Comparison of ENCODE assay signal across 15 mouse cellular contexts in genomic region chr16:76324411-76325314, GRCm38 (mm10). TPM values are rescaled to one million over a fixed set of nuclear protein-coding genes. Genes with fewer than 3 reads are reported as not detected.
DNase-seq lines count a peak whose midpoint lies in the region; ATAC-seq and TF ChIP-seq lines count a peak whose summit lies in the region.
"Had no signal": no experiment of that assay in that cellular context is flagged by ENCODE, and none has a peak within 500 bp of the region (broad histone marks: within the 10 kb centered on the region; RNA-seq: fewer than 3 reads in every experiment).

No protein-coding gene starts in this region.

- no peak for TF ChIP-seq POLR2A in kidney, adult 2 months (IDR thresholded peaks at IDR 0.05; ENCODE audit: low read depth, low read length)

- peaks cover 26% of the 10 kb centered on the region for H3K4me1 ChIP-seq in kidney, adult 2 months (ENCODE audit: control insufficient read depth, insufficient read depth, low read length)
- peaks cover 6 to 13% of the 10 kb centered on the region in 2 experiments; a peak in 3 of 4 replicates for H3K4me1 ChIP-seq in ES-E14 (ENCODE audit: control insufficient read depth in 2 of 2, insufficient read depth in 2 of 2, low read length in 2 of 2, poor library complexity in 1 of 2)
- peaks cover 68% of the 10 kb centered on the region for H3K4me1 ChIP-seq in liver, embryonic 15.5 days (replicated peaks)
- peaks cover 29% of the 10 kb centered on the region for H3K4me1 ChIP-seq in midbrain, embryonic 15.5 days

- H3K9ac ChIP-seq in ES-E14 (ENCODE audit: insufficient read depth, low read depth, low read length, poor library complexity, severe bottlenecking) = no peak overlapping the region
- H3K9ac ChIP-seq in liver, embryonic 15.5 days = no peak overlapping the region
- no peak overlapping the region for H3K9ac ChIP-seq in midbrain, embryonic 15.5 days
- H3K9ac ChIP-seq: forebrain, embryonic 15.5 days; limb, embryonic 15.5 days had no signal

- H3K9me3 ChIP-seq in ES-E14 (ENCODE audit: control insufficient read depth, insufficient read depth, low read depth, low read length) = no peaks in the 10 kb centered on the region
- H3K9me3 ChIP-seq in liver, embryonic 15.5 days (replicated peaks) = no peaks in the 10 kb centered on the region
- no peaks in the 10 kb centered on the region for H3K9me3 ChIP-seq in midbrain, embryonic 15.5 days
- H3K9me3 ChIP-seq: forebrain, embryonic 15.5 days; G1E; limb, embryonic 15.5 days had no signal

- H3K27ac ChIP-seq in kidney, adult 2 months (ENCODE audit: insufficient read depth, low read depth, low read length) = no peak overlapping the region
- H3K27ac ChIP-seq in ES-E14 (ENCODE audit: insufficient read depth, low read depth, low read length, poor library complexity, severe bottlenecking) = no peak overlapping the region
- peak overlapping the region; percentile 72 for H3K27ac ChIP-seq in liver, embryonic 15.5 days (replicated peaks)
- H3K27ac ChIP-seq in midbrain, embryonic 15.5 days = no peak overlapping the region
- H3K27ac ChIP-seq: forebrain, embryonic 15.5 days; left cerebral cortex, adult 2 months; limb, embryonic 15.5 days; macrophage had no signal

- ATAC-seq in liver, embryonic 15.5 days (ENCODE audit: insufficient read depth) = no peak
- ATAC-seq in midbrain, embryonic 15.5 days (replicated peaks) = no peak
- ATAC-seq: forebrain, embryonic 15.5 days; hindbrain, embryonic 16.5 days had no signal

- H3K4me2 ChIP-seq in liver, embryonic 15.5 days = no peak overlapping the region
- H3K4me2 ChIP-seq in midbrain, embryonic 15.5 days = no peak overlapping the region
- H3K4me2 ChIP-seq: forebrain, embryonic 15.5 days; limb, embryonic 15.5 days had no signal

- no peaks in the 10 kb centered on the region for H3K36me3 ChIP-seq in kidney, adult 2 months (ENCODE audit: control insufficient read depth, insufficient read depth, low read length)
- no peaks in the 10 kb centered on the region; the same call in 1 of the 2 replicates for H3K36me3 ChIP-seq in ES-E14 (ENCODE audit: control insufficient read depth, insufficient read depth, low read length, poor library complexity, severe bottlenecking)
- peaks cover 11% of the 10 kb centered on the region for H3K36me3 ChIP-seq in liver, embryonic 15.5 days (replicated peaks)
- no peaks in the 10 kb centered on the region for H3K36me3 ChIP-seq in midbrain, embryonic 15.5 days (replicated peaks)
- H3K36me3 ChIP-seq: forebrain, embryonic 15.5 days; limb, embryonic 15.5 days had no signal

- in situ Hi-C loops in ES-E14 (cut with MboI; ENCODE audit: low sequenced_read_pairs in 2 of 2, unreplicated experiment in 2 of 2) = no loop called here

- H3K4me3 ChIP-seq in kidney, adult 2 months (ENCODE audit: insufficient read depth, low read depth, low read length) = no peak overlapping the region
- H3K4me3 ChIP-seq in ES-E14 (ENCODE audit: insufficient read depth in 1 of 2, low read depth in 1 of 2, low read length in 2 of 2, poor library complexity in 1 of 2, severe bottlenecking in 1 of 2) = no peak overlapping the region
- H3K4me3 ChIP-seq in liver, embryonic 15.5 days (replicated peaks) = no peak overlapping the region
- no peak overlapping the region for H3K4me3 ChIP-seq in midbrain, embryonic 15.5 days
- H3K4me3 ChIP-seq: forebrain, embryonic 15.5 days; left cerebral cortex, adult 2 months; limb, embryonic 15.5 days had no signal

- peak; percentile 59 for DNase-seq in kidney, adult 2 months
- no peak for DNase-seq in kidney, adult 18-20 months
- no peak for DNase-seq in ES-E14 (ENCODE audit: low read depth, low spot score)
- DNase-seq in gastrocnemius, adult 8-10 months (ENCODE audit: low spot score in 2 of 2) = peak; percentile 62 to 65
- no peak for DNase-seq in kidney, postnatal 14 days
- DNase-seq: cerebellum, postnatal 36 days; kidney, postnatal 4 days had no signal

- H3K27me3 ChIP-seq in kidney, adult 2 months (replicated peaks; ENCODE audit: control insufficient read depth, insufficient read depth, low read length) = no peaks in the 10 kb centered on the region
- no peaks in the 10 kb centered on the region for H3K27me3 ChIP-seq in liver, embryonic 15.5 days
- H3K27me3 ChIP-seq in midbrain, embryonic 15.5 days (replicated peaks) = no peaks in the 10 kb centered on the region
- H3K27me3 ChIP-seq: forebrain, embryonic 15.5 days; limb, embryonic 15.5 days had no signal

- WGBS in kidney, adult 2 months = 43% methylated on average over 3 of the region's 4 CpGs
- 68% methylated on average over 3 of the region's 4 CpGs for WGBS in liver, embryonic 15.5 days (ENCODE audit: insufficient replicate concordance)
- 81% methylated on average over 3 of the region's 4 CpGs for WGBS in midbrain, embryonic 15.5 days

- TF ChIP-seq CTCF in kidney, adult 2 months (conservative IDR thresholded peaks at IDR 0.05; ENCODE audit: insufficient read depth, insufficient read length, low read depth, low read length) = no peak

TF ChIP-seq in ES-E14, 5 proteins besides CTCF, POLR2A, EP300 and RAD21:
- TF ChIP-seq ZNF384 (IDR thresholded peaks at IDR 0.05; ENCODE audit: low read depth, low read length) = peak; percentile 82
- TF ChIP-seq CHD2 (IDR thresholded peaks at IDR 0.05; ENCODE audit: low read depth, low read length) = no peak
- no peak for TF ChIP-seq ZC3H11A (IDR thresholded peaks at IDR 0.05; ENCODE audit: borderline replicate concordance, low read depth, low read length)
- no peak for TF ChIP-seq HCFC1 (IDR thresholded peaks at IDR 0.05; ENCODE audit: borderline replicate concordance, insufficient read depth, low read length)

RNA-seq across cellular contexts. Expression of gene Nrip1, which starts 49.0 kb away (rescaled TPM):
- 7.1 and 8.3 TPM in 2 replicates for polyA plus RNA-seq in kidney, adult 2 months (2012; rRNA removed)
- total RNA-seq in ES-E14 (2012; rRNA removed) = 8.4 and 11.8 TPM in 2 replicates
- total RNA-seq in gastrocnemius, adult 8-10 months (2022) = 10 to 100 TPM; 35.9 to 51.9 (median 37.8) TPM
- polyA plus RNA-seq in liver, embryonic 15.5 days (2015; fragmentation: Nextera tagmentation; extraction: Ambion mirVana) = 19.1 and 19.9 TPM in 2 replicates
- 34.8 and 38.3 TPM in 2 replicates for polyA plus RNA-seq in midbrain, embryonic 15.5 days (2015; fragmentation: Nextera tagmentation; extraction: Ambion mirVana)

Comparison
In these comparisons a context has a peak if more than half of its experiments do, and no peak if none do; other contexts are left out.
1. DNase-seq: peak in kidney, adult 2 months (single experiment) and gastrocnemius, adult 8-10 months (2 of 2); none in kidney, adult 18-20 months (single experiment), ES-E14 (single experiment) and kidney, postnatal 14 days (single experiment).